Mouse (Mus musculus) CD4-positive helper T cell, adult 2 months (primary cell): ENCODE data around the gene Sbf2.

Experiments used
- DNase-seq: peaks from one replicate; pipeline ENCODE4 v3.0.0-alpha.2; 2012; ENCODE audit warnings: low read depth, missing footprints, low spot score

Gene Sbf2

GRCm38 (mm10) chr7:110281435-110282256, 333.1 kb downstream of the Sbf2 start:
- DNase-seq = no peak

GRCm38 (mm10) chr7:110279183-110279582, 335.5 kb downstream of the Sbf2 start:
- no peak for DNase-seq

- no peak for DNase-seq
Observed at GRCm38 (mm10) chr7:110277734-110278245, 336.9 kb downstream of the Sbf2 start.

- DNase-seq = no peak
Observed at GRCm38 (mm10) chr7:110272434-110272833, 342.3 kb downstream of the Sbf2 start.

- DNase-seq = no peak
Observed at GRCm38 (mm10) chr7:110271814-110272213, 342.9 kb downstream of the Sbf2 start.

GRCm38 (mm10) chr7:110270455-110270854, 344.3 kb downstream of the Sbf2 start:
- peak; percentile 16 for DNase-seq

GRCm38 (mm10) chr7:110269777-110270176, 344.9 kb downstream of the Sbf2 start:
- no peak for DNase-seq

GRCm38 (mm10) chr7:110268511-110268910, 346.2 kb downstream of the Sbf2 start:
- no peak for DNase-seq

- DNase-seq = no peak
Observed at GRCm38 (mm10) chr7:110267994-110268393, 346.7 kb downstream of the Sbf2 start.

- DNase-seq = no peak
Observed at GRCm38 (mm10) chr7:110267014-110267413, 347.7 kb downstream of the Sbf2 start.

GRCm38 (mm10) chr7:110265796-110266195, 348.9 kb downstream of the Sbf2 start:
- DNase-seq = peak; percentile 81

- DNase-seq = no peak
Observed at GRCm38 (mm10) chr7:110263474-110263873, 351.2 kb downstream of the Sbf2 start.

GRCm38 (mm10) chr7:110262661-110263060, 352.1 kb downstream of the Sbf2 start:
- DNase-seq = no peak

- no peak for DNase-seq
Observed at GRCm38 (mm10) chr7:110261807-110262206, 352.9 kb downstream of the Sbf2 start.

- DNase-seq = no peak
Observed at GRCm38 (mm10) chr7:110259966-110260711, 354.6 kb downstream of the Sbf2 start.

GRCm38 (mm10) chr7:110258196-110258950, 356.3 kb downstream of the Sbf2 start:
- no peak for DNase-seq
